Mouse (Mus musculus): Measurements from ENCODE around the gene Tm4sf5.

The Tm4sf5 gene

DNA sequence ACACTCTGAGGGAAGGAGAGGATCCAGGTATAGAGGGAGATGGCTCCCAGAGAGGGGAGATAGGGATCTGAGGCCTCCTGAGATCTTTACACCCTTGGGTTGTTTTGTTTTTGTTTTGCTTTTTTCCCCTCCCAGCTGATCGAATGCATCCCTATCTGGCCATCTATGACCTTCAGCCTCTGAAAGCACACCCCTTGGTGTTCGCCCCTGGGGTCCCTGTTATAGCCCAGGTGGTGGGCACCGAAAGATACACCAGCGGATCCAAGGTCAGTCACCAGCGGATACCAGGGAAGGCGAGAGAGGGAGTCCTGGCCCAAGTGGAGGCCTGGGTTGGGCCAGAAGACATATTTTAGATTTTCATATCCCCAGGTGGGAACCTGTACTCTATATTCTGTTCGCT, 35.9 kb downstream of the Tm4sf5 start:
- in situ Hi-C loops (cut with MboI, MseI): loop anchor here (5.0 kb wide), 1 partner anchor 61 kb away; no protein-coding TSS in a partner anchor

GRCm38 (mm10) chr11:70541415-70541814, 36.4 kb downstream of the Tm4sf5 start:
- in situ Hi-C loops (cut with MboI, MseI): loop anchor here (5.0 kb wide), 1 partner anchor 61 kb away; no protein-coding TSS in a partner anchor

- in situ Hi-C loops (cut with MboI, MseI): loop anchor here (5.0 kb wide), 1 partner anchor 58 kb away; no protein-coding TSS in a partner anchor
These were observed 39.5 kb downstream of the Tm4sf5 start for GRCm38 (mm10) chr11:70544496-70544895.

GRCm38 (mm10) chr11:70551526-70551925, 46.5 kb downstream of the Tm4sf5 start:
- in situ Hi-C loops (cut with MboI, MseI): no loop called here

- in situ Hi-C loops (cut with MboI, MseI): no loop called here
These were observed 48.9 kb downstream of the Tm4sf5 start for GRCm38 (mm10) chr11:70553940-70554339.

- in situ Hi-C loops (cut with MboI, MseI): no loop called here
These were observed 52.5 kb downstream of the Tm4sf5 start for GRCm38 (mm10) chr11:70557545-70557944.
